Mouse (Mus musculus): ENCODE measurements around the gene Cd300ld5.
"Not testable (repeated sequence)": the region's sequence is repeated elsewhere in the genome, so short reads cannot be mapped to it uniquely, and the experiment has no call there.

The Cd300ld5 gene

GRCm38 (mm10) chr11:115048259-115048658 is 10.7 kb upstream of the Cd300ld5 start, which contains the start of gene Cd300ld3:
TSS of gene Cd300ld3 (minus strand) at chr11:115048409.
- peak; percentile 14 for DNase-seq (ENCODE audit: low spot score)

GRCm38 (mm10) chr11:115026912-115027311 is 10.7 kb downstream of the Cd300ld5 start, which contains the start of gene Cd300ld4:
TSS of gene Cd300ld4 (minus strand) at chr11:115027012.
- DNase-seq (ENCODE audit: low spot score), result not testable (repeated sequence)

GRCm38 (mm10) chr11:115016093-115016492 is 21.5 kb downstream of the Cd300ld5 start, which contains the start of gene Cd300ld2:
TSS of gene Cd300ld2 (minus strand) at chr11:115016193.
- not testable (repeated sequence) for DNase-seq (ENCODE audit: low spot score)

GRCm38 (mm10) chr11:115004070-115004469 is 33.5 kb downstream of the Cd300ld5 start:
- DNase-seq (ENCODE audit: low spot score), result no peak

- DNase-seq (ENCODE audit: low spot score), result no peak
Observed at GRCm38 (mm10) chr11:115001474-115002040, 36.0 kb downstream of the Cd300ld5 start, which contains the start of gene Cd300c2. TSS of gene Cd300c2 (minus strand) at chr11:115001880.

- no peak for DNase-seq (ENCODE audit: low spot score)
Observed at GRCm38 (mm10) chr11:114989793-114990192, 47.8 kb downstream of the Cd300ld5 start, which contains the start of gene Cd300ld. TSS of gene Cd300ld (minus strand) at chr11:114989922.

- DNase-seq (ENCODE audit: low spot score), result no peak
Observed at GRCm38 (mm10) chr11:114981866-114982265, 55.7 kb downstream of the Cd300ld5 start.
